Mouse (Mus musculus) neural tube, embryonic 15.5 days (tissue): ENCODE data around the gene Zfp367. TPM values are rescaled to one million over a fixed set of nuclear protein-coding genes. Genes with fewer than 3 reads are reported as not detected.

ENCODE experiments used
- ATAC-seq: fragments of 200-750 bp; cut with Nextera tagmentation; 2 replicates; pipeline ENCODE4 v1.8.0; 2017; ENCODE audit warnings: mild to moderate bottlenecking, moderate TSS enrichment, moderate library complexity; ENCODE audit not compliant: low FRiP score
- H3K27ac ChIP-seq: fragments of 300-500 bp; sonication (generic); replicated peaks from 2 replicates; pipeline ENCODE4 v1.5.1; 2015; ENCODE audit warnings: mild to moderate bottlenecking, inconsistent platforms
- H3K27me3 ChIP-seq: fragments of 300-500 bp; sonication (generic); replicated peaks from 2 replicates; pipeline ENCODE4 v1.6.1; 2015; ENCODE audit warnings: inconsistent platforms
- H3K36me3 ChIP-seq: fragments of 300-500 bp; sonication (generic); 2 replicates; pipeline ENCODE4 v1.6.1; 2015; ENCODE audit warnings: inconsistent platforms
- H3K4me1 ChIP-seq: fragments of 300-500 bp; sonication (generic); 2 replicates; pipeline ENCODE4 v1.6.1; 2015; ENCODE audit warnings: inconsistent platforms
- H3K4me2 ChIP-seq: fragments of 300-500 bp; sonication (generic); 2 replicates; pipeline ENCODE4 v1.6.1; 2015; ENCODE audit warnings: inconsistent platforms, mild to moderate bottlenecking, moderate library complexity
- H3K4me3 ChIP-seq: fragments of 300-500 bp; sonication (generic); replicated peaks from 2 replicates; pipeline ENCODE4 v1.5.1; 2015; ENCODE audit warnings: mild to moderate bottlenecking, inconsistent platforms
- H3K9ac ChIP-seq: fragments of 300-500 bp; sonication (generic); replicated peaks from 2 replicates; pipeline ENCODE4 v1.6.1; 2015; ENCODE audit warnings: mild to moderate bottlenecking, inconsistent platforms
- H3K9me3 ChIP-seq: fragments of 300-500 bp; sonication (generic); replicated peaks from 2 replicates; pipeline ENCODE4 v1.6.1; 2016; ENCODE audit warnings: inconsistent platforms
- WGBS: fragments of 180-500 bp; shearing (Covaris S2); methylation state at CpG from one replicate; pipeline ENCODE4 v1.1.7; 2015; ENCODE audit warnings: mixed read lengths; 5-methylcytosine and 5-hydroxymethylcytosine counted together
- polyA plus RNA-seq: library from polyadenylated mRNA; unstranded; fragments of >200 nt; fragmentation: Nextera tagmentation; extraction: Ambion mirVana; gene quantifications from 2 replicates; pipeline ENCODE4 v1.2.1, GENCODE M21; 2015

Zfp367 gene
- polyA plus RNA-seq, 1 experiment from 2014 or later = 5.0 TPM

- no peaks in the 10 kb centered on the region for H3K9me3 ChIP-seq
- H3K36me3 ChIP-seq = no peaks in the 10 kb centered on the region
- no peaks in the 10 kb centered on the region for H3K4me1 ChIP-seq
- no peak overlapping the region for H3K9ac ChIP-seq
- H3K4me3 ChIP-seq = no peak overlapping the region
- no peak for ATAC-seq
- no peak overlapping the region for H3K4me2 ChIP-seq
- no peaks in the 10 kb centered on the region for H3K27me3 ChIP-seq
- H3K27ac ChIP-seq = no peak overlapping the region
- 81% methylated on average over 7 of the region's 7 CpGs for WGBS
These were observed 64.9 kb downstream of the Zfp367 start for GRCm38 (mm10) chr13:64088057-64088456.

- no peak for ATAC-seq
- H3K27ac ChIP-seq = no peak overlapping the region
- peaks cover 10% of the 10 kb centered on the region for H3K4me1 ChIP-seq
- no peaks in the 10 kb centered on the region for H3K36me3 ChIP-seq
- WGBS = 89% methylated on average over 5 of the region's 5 CpGs
- no peaks in the 10 kb centered on the region for H3K9me3 ChIP-seq
- no peaks in the 10 kb centered on the region for H3K27me3 ChIP-seq
- no peak overlapping the region for H3K4me3 ChIP-seq
- no peak overlapping the region for H3K9ac ChIP-seq
- no peak overlapping the region for H3K4me2 ChIP-seq
These were observed 67.0 kb downstream of the Zfp367 start for GRCm38 (mm10) chr13:64086036-64086435.

- Histone ChIP-seq H3K27me3 (no peaks in the 10 kb centered on the region), H3K4me3 (no peak overlapping the region), H3K27ac (no peak overlapping the region), H3K4me1 (peaks cover 15% of the 10 kb centered on the region), H3K4me2 (no peak overlapping the region), H3K9me3 (no peaks in the 10 kb centered on the region), H3K9ac (no peak overlapping the region), H3K36me3 (no peaks in the 10 kb centered on the region)
- no peak for ATAC-seq
- WGBS = 92% methylated on average over 3 of the region's 3 CpGs
These were observed 69.7 kb downstream of the Zfp367 start for GRCm38 (mm10) chr13:64083331-64083730.

Other genes with a start within 250 kb of the Zfp367 start
- gene Hsd17b3, start 64.0 kb downstream of the Zfp367 start, polyA plus RNA-seq = not detected in 2 replicates
- gene Slc35d2, start 23.8 kb downstream of the Zfp367 start, polyA plus RNA-seq = 1.6 and 2.7 TPM in 2 replicates
- gene Habp4, start 8.6 kb upstream of the Zfp367 start, polyA plus RNA-seq = 52.5 and 55.9 TPM in 2 replicates
- gene Cdc14b, start 122.1 kb upstream of the Zfp367 start, polyA plus RNA-seq = 2.8 and 6.1 TPM in 2 replicates
- gene Aaed1, start 159.5 kb upstream of the Zfp367 start, polyA plus RNA-seq = 17.4 and 24.5 TPM in 2 replicates
- 168 and 392 TPM in 2 replicates for gene Ctsl, start 217.7 kb upstream of the Zfp367 start, polyA plus RNA-seq